Mouse (Mus musculus): ENCODE data around the gene Stox2. TPM values are rescaled to one million over a fixed set of nuclear protein-coding genes. Genes with fewer than 3 reads are reported as not detected.

The Stox2 gene
- total RNA-seq, 2 experiments from 2014 or later = 23.5 to 24.2 TPM

DNA sequence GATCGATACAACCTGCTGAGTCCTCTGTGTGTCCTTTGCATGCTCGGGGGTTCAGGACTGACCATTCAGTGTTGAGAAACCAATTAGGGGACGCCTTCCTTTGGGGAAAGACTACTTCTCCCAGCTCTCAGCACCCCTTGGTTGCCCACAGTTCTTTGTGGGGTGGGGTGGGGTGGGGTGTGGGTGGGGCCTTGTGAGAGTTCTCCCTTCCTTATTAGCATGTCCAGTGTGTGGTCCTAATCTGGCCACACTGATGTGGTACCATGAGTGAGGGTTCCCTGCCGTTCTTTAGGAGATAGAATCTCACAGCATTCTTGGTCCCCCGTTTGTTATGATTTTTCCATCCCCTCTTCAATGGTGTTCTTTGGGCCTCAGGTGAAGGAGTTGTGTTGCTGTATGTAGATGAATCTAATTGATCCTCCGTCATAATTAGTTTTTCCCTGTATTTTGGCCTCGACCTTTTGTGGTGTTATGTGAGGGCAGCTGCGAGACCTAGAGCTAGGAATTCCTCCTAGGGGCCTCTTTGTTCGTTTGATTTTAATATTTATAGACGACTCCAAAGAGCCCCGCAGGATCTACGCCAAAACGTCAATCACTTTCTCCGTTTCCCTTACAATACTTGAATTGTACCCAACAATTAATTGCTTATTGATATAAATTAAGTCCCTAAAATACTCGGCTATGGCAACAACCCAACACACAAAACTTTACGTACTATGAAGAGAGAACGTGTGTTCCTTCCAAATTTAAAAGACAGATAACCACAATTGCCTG lies 182.9 kb downstream of the Stox2 start:
- intact Hi-C loops (cut with DNase I) = no loop called here
- DNase-seq = no peak

DNA sequence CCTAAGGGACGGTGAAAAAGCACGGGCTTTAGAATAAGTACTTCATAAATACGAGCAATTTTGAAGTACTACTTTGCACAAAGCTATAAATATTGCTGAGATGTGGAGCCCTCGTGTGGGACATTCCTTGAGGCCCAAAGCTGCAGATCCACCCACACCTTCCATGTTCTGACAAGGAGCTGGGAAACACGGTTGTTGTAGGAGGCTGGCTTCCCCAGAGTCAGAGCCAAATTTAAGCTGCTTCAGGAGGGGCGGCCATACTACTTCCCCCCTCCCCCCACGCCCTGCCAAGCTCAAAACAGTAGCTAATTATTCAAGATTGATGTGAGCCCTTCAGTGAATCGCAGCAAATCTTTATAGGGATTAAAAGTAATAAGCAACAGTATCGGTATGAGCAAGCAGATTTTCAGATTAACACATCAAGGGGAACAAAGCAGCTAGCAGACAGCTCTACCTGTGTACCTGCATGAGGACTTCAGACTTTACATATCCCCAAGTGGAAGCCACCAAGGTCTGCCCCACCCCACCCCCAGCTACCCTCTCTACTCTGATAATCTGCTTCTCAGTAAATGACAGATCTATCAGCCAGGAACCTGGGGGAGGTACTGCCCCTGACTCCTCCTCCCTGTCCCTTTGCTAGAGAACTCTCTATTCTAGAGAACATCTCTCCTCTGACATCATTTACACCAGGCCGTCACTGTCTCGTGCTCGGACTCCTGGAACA lies 185.2 kb downstream of the Stox2 start:
- intact Hi-C loops (cut with DNase I) = no loop called here
- DNase-seq = no peak

DNA sequence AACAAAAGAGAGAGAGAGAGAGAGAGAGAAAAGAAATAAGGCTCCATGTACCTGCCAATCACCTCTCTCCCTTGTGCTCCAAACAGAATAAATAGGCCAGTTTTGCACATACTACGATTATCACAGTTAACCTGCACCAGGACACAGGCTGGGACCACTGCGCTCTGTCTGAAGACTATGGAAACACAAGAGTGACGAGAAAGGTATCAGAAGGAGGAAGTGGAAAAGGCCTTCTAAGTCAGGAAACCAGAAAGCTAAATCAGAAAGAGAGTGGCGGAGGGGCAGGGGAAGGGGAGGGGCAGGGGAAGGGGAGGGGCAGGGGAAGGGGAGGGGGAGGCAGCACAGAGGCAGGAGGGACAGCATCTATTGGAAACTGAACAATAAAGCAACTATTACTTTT lies 195.3 kb downstream of the Stox2 start:
- no peak for DNase-seq
- intact Hi-C loops (cut with DNase I) = no loop called here

DNA sequence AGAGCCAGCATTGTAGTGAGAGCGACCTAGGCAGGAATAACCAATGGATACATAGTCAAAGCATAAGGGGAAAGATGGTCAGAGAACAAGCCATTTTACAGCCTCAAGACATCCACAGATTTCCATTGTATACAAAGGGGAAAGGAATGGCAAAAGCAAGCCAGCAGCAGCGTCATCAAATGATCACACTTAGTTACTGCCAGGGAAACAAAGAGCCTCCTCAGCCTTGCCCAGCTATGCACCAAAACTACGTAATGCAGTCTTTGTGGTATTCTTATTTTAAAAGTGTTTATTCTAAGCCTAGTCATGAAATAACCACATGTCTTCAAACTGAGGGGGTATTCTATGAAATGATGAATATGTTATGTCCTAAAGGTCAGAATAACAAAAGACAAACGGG lies 201.0 kb downstream of the Stox2 start:
- intact Hi-C loops (cut with DNase I) = no loop called here
- DNase-seq = peak in 1 of 2 experiments; percentile 11

DNA sequence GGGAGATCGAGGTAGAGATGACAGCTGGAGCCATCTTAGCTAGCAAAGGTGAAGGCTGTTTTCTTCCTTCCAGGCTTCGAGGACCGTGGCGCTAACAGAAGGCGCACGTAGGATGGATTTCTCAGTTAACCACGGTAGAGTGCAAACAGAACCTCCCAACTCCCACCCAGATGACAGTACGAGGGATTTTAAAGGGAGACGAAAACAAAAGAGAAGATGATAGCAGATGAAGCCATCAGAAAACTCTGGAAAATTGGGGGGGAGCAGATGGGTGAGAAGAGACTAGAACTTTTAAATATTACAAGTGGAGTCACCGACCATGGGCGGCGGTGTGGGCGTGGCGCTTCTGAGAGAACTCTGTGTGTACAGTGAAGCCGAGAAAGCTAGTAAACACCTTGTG lies 202.0 kb downstream of the Stox2 start:
- intact Hi-C loops (cut with DNase I) = no loop called here
- no peak for DNase-seq

DNA sequence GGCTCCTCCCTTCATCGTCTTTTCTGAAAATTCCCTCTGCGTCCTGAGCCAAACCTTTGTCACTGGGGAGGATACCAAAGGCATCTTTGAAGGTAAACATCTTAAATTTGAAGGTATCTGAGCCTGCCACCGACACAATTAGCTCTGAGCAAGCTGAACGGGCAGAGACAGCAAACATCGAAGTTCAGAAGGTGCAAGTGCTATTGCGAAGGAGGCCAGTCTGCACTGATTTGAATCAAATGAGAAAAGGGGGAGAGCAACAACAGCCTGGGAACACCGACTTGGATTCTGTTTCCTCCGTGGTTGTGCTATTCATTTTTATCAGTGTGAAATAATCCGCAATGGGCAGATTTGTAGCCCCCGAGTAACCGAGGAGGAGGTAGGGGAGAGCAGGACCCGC lies 202.5 kb downstream of the Stox2 start:
- intact Hi-C loops (cut with DNase I) = no loop called here
- peak in 1 of 2 experiments; percentile 8 for DNase-seq

DNA sequence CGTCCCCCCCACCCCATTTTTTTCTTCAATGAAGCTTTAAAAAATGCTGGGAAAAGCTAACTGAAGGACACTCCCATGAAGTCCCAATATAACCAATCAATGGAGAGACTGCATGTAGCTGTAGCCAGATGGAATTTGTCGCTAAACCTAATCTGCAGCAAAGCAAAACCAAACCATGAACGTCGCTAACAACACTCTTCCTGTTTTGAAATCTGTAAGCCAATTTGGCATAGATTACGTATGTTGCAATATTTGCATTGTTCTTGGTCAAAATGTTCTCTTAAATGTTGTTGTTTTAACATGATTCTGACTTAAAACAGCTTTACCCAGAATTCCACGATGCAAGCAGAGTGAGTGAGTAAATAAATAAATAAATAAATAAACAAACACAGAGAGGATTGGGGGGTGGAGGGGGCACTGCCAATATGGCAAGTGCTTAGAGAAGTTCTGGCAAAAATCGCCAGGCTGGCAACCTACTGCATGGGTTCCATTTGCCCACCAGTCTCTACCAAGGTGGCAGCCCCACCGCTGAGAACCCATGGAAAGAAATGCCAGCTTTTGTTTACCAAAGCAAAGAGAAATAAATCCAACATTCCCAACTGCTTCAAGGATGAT lies 203.0 kb downstream of the Stox2 start:
- DNase-seq = peak in 1 of 2 experiments; percentile 32
- intact Hi-C loops (cut with DNase I) = no loop called here

DNA sequence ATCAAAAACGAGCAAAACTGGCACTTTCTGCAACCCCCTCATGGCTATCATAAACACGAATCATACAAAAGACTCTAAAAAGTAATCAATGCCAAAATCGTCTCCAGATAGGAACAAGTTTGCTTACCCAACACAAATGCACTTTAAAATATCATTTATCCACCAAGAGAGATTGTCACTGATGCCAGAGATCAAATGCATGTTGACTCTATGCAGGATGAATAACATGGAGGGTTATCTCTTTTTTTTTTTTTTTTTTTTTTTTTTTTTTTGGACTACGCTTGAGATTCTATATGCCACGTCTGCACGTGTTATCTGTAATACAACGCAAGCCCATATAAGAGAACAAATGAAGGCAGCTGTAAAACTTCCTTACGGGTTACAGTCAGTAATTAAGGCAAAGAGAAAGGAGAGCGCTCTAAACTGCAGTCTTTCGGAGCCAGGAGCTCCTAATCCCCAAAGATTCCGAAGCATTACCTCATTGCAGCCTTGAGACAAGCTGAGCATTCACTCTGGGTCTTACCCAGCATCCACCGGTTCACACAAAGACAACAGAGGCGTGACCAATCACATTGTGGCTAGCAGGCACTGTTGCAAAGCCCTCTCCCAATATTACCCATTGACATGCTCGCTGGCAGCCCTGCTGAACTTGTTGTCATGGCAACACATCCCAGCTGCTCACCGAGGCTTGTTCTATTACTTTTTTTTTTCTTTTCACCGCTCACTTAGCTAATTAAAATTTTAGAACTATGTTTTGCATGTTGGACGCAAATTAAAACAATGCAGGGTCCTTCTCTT lies 203.8 kb downstream of the Stox2 start:
- intact Hi-C loops (cut with DNase I) = no loop called here
- DNase-seq = peak; percentile 75 to 79

DNA sequence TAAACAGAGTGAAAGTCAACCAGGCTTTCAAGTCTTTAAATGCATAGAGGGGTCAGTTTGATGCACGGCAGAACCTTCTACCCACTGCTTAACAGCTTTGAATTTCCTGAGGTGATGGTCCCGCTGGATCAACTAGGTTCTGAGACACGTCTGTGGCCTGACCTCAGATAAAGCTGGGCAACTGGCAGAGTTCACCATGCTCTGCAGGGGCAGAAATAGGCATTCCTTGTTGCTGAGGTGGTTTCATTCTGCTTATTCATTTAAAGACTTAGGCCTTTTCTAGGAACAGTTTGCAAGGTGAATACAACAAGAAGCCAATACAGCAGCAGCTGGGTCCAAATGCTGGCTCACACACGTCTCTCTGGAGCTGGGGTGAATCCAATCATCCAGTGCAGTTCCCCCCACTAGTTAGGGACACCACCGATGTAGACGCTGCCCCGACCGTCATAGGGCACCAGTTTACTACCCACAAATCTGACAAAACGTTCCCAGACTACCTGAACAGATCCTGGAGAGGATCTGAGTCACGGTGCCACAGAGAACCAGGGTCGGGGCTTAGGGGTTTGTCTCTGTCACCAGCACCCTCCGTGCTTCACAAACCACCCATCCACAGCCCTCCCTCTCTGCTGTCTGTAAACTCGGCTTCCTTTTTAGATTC lies 204.6 kb downstream of the Stox2 start:
- intact Hi-C loops (cut with DNase I) = no loop called here
- DNase-seq = no peak

DNA sequence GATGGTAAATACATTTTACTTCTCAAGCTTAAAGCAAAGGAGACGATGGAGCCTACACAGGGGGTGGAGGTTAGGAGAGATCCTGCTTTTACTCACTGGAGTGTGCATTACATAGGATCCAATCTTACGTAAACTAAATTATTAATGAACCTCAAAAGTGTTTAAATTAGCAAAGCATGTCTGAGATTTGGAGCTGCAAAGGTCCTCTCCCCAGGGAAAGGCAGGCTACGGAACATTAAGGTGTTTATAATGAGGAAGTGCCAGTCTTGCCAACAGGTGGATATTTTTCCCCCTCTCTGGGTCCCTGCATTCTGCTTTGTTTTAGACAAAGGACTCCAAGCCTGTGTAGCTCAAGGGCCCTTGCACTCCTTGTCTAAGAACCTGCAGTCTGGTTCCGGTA lies 205.3 kb downstream of the Stox2 start:
- intact Hi-C loops (cut with DNase I) = no loop called here
- DNase-seq = no peak

DNA sequence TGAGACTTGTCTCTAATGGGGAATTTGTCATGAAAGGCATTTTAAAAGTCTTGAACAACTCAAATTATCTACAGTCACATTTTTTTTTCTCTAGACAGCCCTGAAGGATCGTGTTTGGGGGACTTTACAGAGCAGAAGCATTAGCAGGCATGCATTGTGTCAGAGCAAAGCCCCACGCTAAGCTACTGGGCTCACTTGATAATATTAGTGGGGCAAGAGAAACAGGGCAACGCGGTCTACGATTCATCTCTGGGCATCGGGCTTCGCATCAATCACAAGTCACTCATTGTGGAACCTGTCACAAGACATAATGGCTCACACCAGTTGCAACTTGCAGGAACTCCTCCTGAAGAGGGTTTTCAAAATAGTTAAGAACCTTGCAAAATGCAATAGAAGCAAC lies 205.9 kb downstream of the Stox2 start:
- intact Hi-C loops (cut with DNase I) = no loop called here
- DNase-seq = no peak

DNA sequence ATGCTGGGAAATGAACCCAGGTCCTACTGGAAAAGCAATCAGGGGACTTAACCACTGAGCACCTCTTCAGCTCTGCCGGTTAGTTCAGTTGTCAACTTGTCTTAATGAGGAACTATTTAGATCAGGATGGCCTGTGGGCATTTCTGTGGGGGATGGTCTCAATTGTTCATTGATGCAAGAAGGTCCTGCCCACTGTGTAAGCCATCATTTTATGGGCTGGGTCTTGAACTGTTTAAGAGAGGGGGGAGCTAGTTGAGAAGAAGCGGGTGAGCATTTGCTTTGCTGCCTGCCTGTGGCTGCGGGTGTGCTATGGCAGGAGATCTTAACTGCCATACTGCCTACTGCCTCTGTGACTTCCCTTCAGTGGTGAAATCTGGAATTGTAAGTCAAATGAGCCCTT lies 214.1 kb downstream of the Stox2 start:
- no peak for DNase-seq

DNA sequence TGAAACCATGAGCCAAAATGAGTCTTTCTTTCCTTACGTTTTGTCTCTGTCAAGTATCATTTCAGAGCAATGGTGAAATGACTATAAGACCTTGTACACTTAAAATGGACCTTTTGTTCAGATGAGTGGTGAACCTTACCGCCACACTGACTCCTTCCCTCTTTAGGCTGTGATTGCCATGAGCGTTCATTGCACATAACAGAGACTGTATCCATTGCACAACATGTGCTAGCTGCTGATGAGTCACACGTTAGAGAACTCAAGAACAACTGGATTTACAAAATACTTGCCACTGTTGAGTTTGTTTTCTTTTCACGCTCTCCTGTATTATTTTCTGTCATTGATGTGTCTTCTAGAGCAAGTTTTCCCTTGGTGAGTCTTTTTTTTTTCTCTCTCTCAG lies 216.1 kb downstream of the Stox2 start:
- intact Hi-C loops (cut with DNase I) = no loop called here
- no peak for DNase-seq

More for the DNA sequence above, 214.1 kb downstream of the Stox2 start:
- intact Hi-C loops (cut with DNase I) = no loop called here

DNA sequence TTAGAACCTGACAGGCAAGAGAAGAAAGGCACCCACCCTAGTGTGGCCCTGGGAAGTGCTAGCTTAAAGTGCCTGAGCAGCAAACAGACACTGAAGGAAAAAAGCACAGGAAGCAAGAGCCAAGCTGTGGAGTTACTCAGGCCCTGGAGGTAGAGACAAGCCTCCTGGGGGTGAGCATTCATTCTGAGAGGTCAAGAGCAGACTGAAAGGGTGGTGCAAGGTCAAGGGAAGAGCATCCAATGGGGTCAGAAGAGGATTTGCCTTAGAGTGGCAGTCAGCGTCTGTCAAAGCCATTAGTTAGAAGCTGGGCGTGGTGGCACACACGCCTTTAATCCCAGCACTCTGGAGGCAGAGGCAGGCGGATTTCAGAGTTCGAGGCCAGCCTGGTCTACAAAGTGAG lies 224.3 kb downstream of the Stox2 start:
- intact Hi-C loops (cut with DNase I) = no loop called here
- no peak for DNase-seq

DNA sequence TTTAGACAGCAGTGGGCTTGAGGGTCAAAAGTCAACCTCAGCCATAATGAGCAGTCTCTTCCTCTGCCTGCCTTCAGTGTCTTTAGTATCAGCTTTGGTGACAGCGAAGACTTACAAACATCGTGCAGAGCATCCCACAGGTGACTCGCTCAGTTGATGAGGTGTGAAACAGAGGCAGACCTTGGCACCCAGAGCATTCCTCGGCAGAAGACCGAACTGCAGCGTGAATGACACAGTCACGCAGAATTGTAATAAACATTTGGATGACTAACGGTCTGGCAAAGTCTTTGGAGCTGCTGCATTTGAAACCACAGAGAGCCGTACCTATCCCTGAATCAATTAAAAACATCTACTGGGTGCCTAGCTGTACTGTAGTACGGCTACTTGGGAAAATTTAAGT lies 225.0 kb downstream of the Stox2 start:
- intact Hi-C loops (cut with DNase I) = no loop called here
- no peak for DNase-seq

DNA sequence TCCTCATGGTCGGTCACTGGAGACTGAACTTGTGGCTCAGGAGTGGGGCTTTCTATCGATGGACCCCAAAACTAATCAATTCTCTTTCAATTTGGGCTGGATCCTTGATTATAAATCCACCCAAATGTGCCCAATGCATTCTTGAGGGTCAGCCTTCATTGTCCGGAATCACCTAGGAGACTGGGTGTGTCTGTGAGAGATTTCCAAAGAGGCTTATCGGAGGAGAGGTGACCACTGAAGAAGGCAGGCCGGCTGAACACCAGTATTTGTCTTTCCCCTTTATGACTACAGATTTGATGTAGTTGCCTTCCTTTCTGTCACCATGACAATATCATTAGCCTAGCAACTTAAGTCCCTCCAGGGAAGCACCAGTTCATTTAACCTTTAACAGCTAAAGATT lies 225.8 kb downstream of the Stox2 start:
- DNase-seq = no peak
- intact Hi-C loops (cut with DNase I) = no loop called here

DNA sequence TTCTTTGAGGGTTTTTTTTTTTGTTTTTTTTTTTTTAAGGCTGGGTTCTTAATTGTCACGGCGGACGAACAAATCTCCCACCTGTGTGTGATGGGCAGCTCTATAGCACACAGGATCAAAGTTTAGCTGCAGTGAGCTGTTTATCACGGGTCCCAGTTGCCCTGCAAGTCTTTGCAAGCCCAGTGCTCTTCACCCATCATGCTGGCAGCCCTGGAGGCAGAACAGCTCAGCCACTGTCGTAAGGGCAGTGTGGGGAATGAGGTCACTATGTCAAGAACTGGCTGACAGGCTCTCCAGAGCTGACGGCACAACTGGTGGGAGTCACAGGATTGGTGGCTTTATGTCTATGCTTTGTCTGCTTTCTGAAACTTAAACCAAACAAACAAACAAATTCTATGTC lies 227.6 kb downstream of the Stox2 start:
- DNase-seq = peak; percentile 32 to 47
- intact Hi-C loops (cut with DNase I) = no loop called here

DNA sequence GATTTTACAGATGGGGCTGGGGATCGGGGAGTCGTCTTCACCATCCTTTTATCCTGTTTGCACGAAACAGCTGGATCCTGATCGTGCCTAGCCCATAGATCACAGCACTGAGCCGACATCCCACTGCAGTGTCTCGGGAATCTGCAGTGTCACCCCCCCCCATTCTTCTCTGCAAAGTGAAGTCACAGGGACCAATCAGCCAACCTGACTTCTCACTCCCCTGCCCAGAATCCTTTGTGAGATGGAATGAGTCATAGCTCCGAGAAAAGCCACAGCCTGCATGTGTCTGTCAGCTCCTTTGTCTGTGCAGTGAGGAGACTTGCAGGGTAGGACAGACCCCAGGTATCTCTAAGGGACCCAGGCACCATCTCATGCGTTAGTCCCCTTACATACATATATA lies 228.1 kb downstream of the Stox2 start:
- peak; percentile 62 to 64 for DNase-seq
- intact Hi-C loops (cut with DNase I) = no loop called here

DNA sequence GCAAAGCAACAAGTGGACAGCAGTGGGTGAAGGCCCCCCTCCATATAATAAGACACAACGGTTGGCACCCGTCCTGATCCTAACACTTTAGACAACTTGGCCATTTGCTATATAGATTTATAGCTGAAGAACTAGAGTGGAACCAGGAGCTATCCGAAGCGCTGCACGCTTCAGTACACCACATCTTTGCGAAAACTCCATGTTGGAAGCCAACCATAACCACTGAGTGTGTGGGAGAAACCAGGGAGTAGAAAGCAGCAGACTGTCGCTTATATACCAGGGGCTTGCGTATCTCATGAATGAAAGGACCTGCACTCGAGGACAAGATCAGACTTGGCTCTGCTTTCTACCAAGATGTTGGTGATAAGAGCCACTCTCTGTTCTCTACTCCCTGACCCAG lies 234.0 kb downstream of the Stox2 start:
- no peak for DNase-seq
- intact Hi-C loops (cut with DNase I) = no loop called here

DNA sequence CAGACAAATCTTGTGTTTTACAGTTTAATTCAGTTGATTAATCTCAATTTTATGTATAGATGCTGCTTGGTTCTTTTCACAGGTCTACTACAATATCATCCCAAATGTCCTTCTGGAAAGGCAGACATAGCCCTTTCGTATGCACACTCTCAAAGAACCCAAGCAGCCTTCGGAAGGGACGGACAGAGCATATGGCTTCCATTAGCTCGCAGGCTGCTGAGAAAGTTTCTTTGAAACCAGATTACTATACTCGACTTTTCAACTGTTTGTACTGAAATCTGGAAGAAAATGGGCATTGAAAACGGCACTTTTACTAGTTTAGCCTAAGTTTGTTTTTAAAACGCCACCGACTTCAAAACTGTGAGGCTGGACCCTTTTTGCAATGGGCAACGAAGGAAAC lies 234.9 kb downstream of the Stox2 start:
- no peak for DNase-seq
- intact Hi-C loops (cut with DNase I) = no loop called here

Measured in heart, postnatal 10 days (tissue).